Mouse (Mus musculus) ES-Bruce4 (cell line): ENCODE results near the gene Mrps2. TPM values are rescaled to one million over a fixed set of nuclear protein-coding genes. Genes with fewer than 3 reads are reported as not detected.
A peak's percentile ranks its signal among the peaks of the same experiment; 100 is the strongest.

Experiments used
- H3K27ac ChIP-seq: 2 replicates; pipeline ENCODE4 v1.5.1; 2012; ENCODE audit warnings: low read length, inconsistent platforms; ENCODE audit not compliant: insufficient read depth
- H3K27me3 ChIP-seq: 2 replicates; pipeline ENCODE4 v1.6.1; 2012; ENCODE audit warnings: mild to moderate bottlenecking, low read length, inconsistent platforms; ENCODE audit not compliant: control insufficient read depth, poor library complexity, insufficient read depth, severe bottlenecking
- H3K36me3 ChIP-seq: 2 replicates; pipeline ENCODE4 v1.6.1; 2012; ENCODE audit warnings: inconsistent platforms, mild to moderate bottlenecking, low read length, moderate library complexity; ENCODE audit not compliant: control insufficient read depth, poor library complexity, insufficient read depth, severe bottlenecking
- H3K4me1 ChIP-seq: one replicate; pipeline ENCODE4 v1.8.1; 2011; ENCODE audit warnings: low read length; ENCODE audit not compliant: control insufficient read depth, insufficient read depth
- H3K4me3 ChIP-seq: 2 replicates; pipeline ENCODE4 v1.5.1; 2011; ENCODE audit warnings: low read depth, mild to moderate bottlenecking, low read length
- H3K9ac ChIP-seq: 2 replicates; pipeline ENCODE4 v1.6.1; 2012; ENCODE audit warnings: low read depth, mild to moderate bottlenecking, inconsistent platforms; ENCODE audit not compliant: poor library complexity, severe bottlenecking
- H3K9me3 ChIP-seq: replicated peaks from 2 replicates; pipeline ENCODE4 v1.6.1; 2012; ENCODE audit warnings: mild to moderate bottlenecking, low read length, inconsistent platforms; ENCODE audit not compliant: control insufficient read depth, poor library complexity, insufficient read depth, severe bottlenecking
- CTCF ChIP-seq: IDR thresholded peaks from one replicate; pipeline ENCODE4 v1.8.1; 2011; ENCODE audit warnings: low read depth, low read length
- EP300 ChIP-seq: IDR thresholded peaks from 2 replicates; pipeline ENCODE4 v1.6.1; 2011; ENCODE audit warnings: low read depth, low read length; ENCODE audit not compliant: insufficient read depth
- POLR2A ChIP-seq: IDR thresholded peaks from one replicate; pipeline ENCODE4 v1.8.1; 2011; ENCODE audit warnings: low read length; ENCODE audit not compliant: insufficient read depth
- polyA plus RNA-seq: library from polyadenylated mRNA; stranded (reverse); fragments of >200 nt; gene quantifications from 2 replicates; pipeline ENCODE4 v1.2.4, GENCODE M21; 2011; ENCODE audit warnings: low read depth; ENCODE audit not compliant: missing spikeins, insufficient read depth, insufficient read length

Gene Mrps2
- polyA plus RNA-seq, 1 experiment, result 68.4 TPM

GRCm38 (mm10) chr2:28447315-28447670, 20.6 kb upstream of the Mrps2 start:
- H3K36me3 ChIP-seq, result no peaks in the 10 kb centered on the region
- H3K9me3 ChIP-seq, result no peaks in the 10 kb centered on the region
- no peaks in the 10 kb centered on the region; the same call in 1 of the 2 replicates for H3K27me3 ChIP-seq
- no peak overlapping the region for H3K27ac ChIP-seq
- peak overlapping the region; percentile 80 for H3K9ac ChIP-seq
- peak overlapping the region; percentile 63 for H3K4me3 ChIP-seq
- TF ChIP-seq CTCF, result no peak
- no peak for TF ChIP-seq POLR2A
- no peak for TF ChIP-seq EP300
- H3K4me1 ChIP-seq, result no peaks in the 10 kb centered on the region

- Histone ChIP-seq H3K4me3 (no peak overlapping the region), H3K9ac (no peak overlapping the region), H3K27me3 (no peaks in the 10 kb centered on the region), H3K4me1 (no peaks in the 10 kb centered on the region), H3K9me3 (no peaks in the 10 kb centered on the region), H3K36me3 (no peaks in the 10 kb centered on the region), H3K27ac (no peak overlapping the region)
- TF ChIP-seq CTCF (no peak), POLR2A (no peak), EP300 (no peak)
Observed at GRCm38 (mm10) chr2:28451663-28452062, 16.2 kb upstream of the Mrps2 start.

- TF ChIP-seq CTCF, result no peak
- no peak for TF ChIP-seq EP300
- no peaks in the 10 kb centered on the region for H3K9me3 ChIP-seq
- no peaks in the 10 kb centered on the region for H3K36me3 ChIP-seq
- H3K4me1 ChIP-seq, result no peaks in the 10 kb centered on the region
- H3K27me3 ChIP-seq, result no peaks in the 10 kb centered on the region
- H3K4me3 ChIP-seq, result no peak overlapping the region
- H3K9ac ChIP-seq, result no peak overlapping the region
- H3K27ac ChIP-seq, result no peak overlapping the region
Observed at GRCm38 (mm10) chr2:28453539-28453938, 14.3 kb upstream of the Mrps2 start.

- H3K27me3 ChIP-seq, result no peaks in the 10 kb centered on the region
- no peak overlapping the region for H3K9ac ChIP-seq
- no peak overlapping the region for H3K27ac ChIP-seq
- H3K36me3 ChIP-seq, result no peaks in the 10 kb centered on the region
- TF ChIP-seq EP300 (no peak), CTCF (no peak), POLR2A (no peak)
- no peaks in the 10 kb centered on the region for H3K9me3 ChIP-seq
- H3K4me3 ChIP-seq, result no peak overlapping the region
- no peaks in the 10 kb centered on the region for H3K4me1 ChIP-seq
Observed at GRCm38 (mm10) chr2:28456616-28457015, 11.2 kb upstream of the Mrps2 start.

GRCm38 (mm10) chr2:28463919-28464318, 3.9 kb upstream of the Mrps2 start:
- no peak overlapping the region for H3K9ac ChIP-seq
- H3K4me1 ChIP-seq, result no peaks in the 10 kb centered on the region
- H3K27ac ChIP-seq, result no peak overlapping the region
- TF ChIP-seq CTCF (peak; percentile 61), EP300 (no peak), POLR2A (no peak)
- no peaks in the 10 kb centered on the region for H3K27me3 ChIP-seq
- no peaks in the 10 kb centered on the region for H3K9me3 ChIP-seq
- H3K36me3 ChIP-seq, result no peaks in the 10 kb centered on the region
- H3K4me3 ChIP-seq, result no peak overlapping the region

- Histone ChIP-seq H3K4me1 (no peaks in the 10 kb centered on the region), H3K4me3 (peak overlapping the region; percentile 76; the same call in 1 of the 2 replicates)
Observed at GRCm38 (mm10) chr2:28464919-28465318, 2.9 kb upstream of the Mrps2 start.

More at GRCm38 (mm10) chr2:28464919-28465318, 2.9 kb upstream of the Mrps2 start:
- Histone ChIP-seq H3K9me3 (no peaks in the 10 kb centered on the region), H3K27ac (no peak overlapping the region), H3K36me3 (peaks cover 8% of the 10 kb centered on the region), H3K27me3 (no peaks in the 10 kb centered on the region), H3K9ac (no peak overlapping the region)
- TF ChIP-seq POLR2A (no peak), EP300 (no peak), CTCF (no peak)
